ENCODE assay signal across 22 mouse cellular contexts in genomic region chr4:138223623-138224022, GRCm38 (mm10). TPM values are rescaled to one million over a fixed set of nuclear protein-coding genes. Genes with fewer than 3 reads are reported as not detected.
A peak's percentile ranks its signal among the peaks of the same experiment; 100 is the strongest.
DNase-seq lines count a peak whose midpoint lies in the region; ATAC-seq and TF ChIP-seq lines count a peak whose summit lies in the region.
"Had no signal": no experiment of that assay in that cellular context is flagged by ENCODE, and none has a peak within 500 bp of the region (broad histone marks: within the 10 kb centered on the region; RNA-seq: fewer than 3 reads in every experiment).

No protein-coding gene starts in this region.

- 43% methylated on average over 10 of the region's 10 CpGs for WGBS in kidney, postnatal 0 days
- 89% methylated on average over 10 of the region's 10 CpGs for WGBS in hindbrain, embryonic 16.5 days
- WGBS in midbrain, embryonic 15.5 days: 90% methylated on average over 10 of the region's 10 CpGs

- H3K4me1 ChIP-seq in kidney, postnatal 0 days (replicated peaks; ENCODE audit: insufficient read depth, low read length): peaks cover 5% of the 10 kb centered on the region; the same call in 1 of the 2 replicates
- H3K4me1 ChIP-seq in hindbrain, embryonic 16.5 days (ENCODE audit: control insufficient read depth, insufficient read depth, low read depth, low read length): peaks cover 11% of the 10 kb centered on the region
- H3K4me1 ChIP-seq in midbrain, embryonic 15.5 days: peaks cover 18% of the 10 kb centered on the region

- TF ChIP-seq CTCF in kidney, postnatal 0 days (IDR thresholded peaks at IDR 0.05; ENCODE audit: low read depth): no peak

- H3K27me3 ChIP-seq in kidney, postnatal 0 days (ENCODE audit: insufficient read depth, low read length): no peaks in the 10 kb centered on the region
- no peaks in the 10 kb centered on the region for H3K27me3 ChIP-seq in hindbrain, embryonic 16.5 days (replicated peaks; ENCODE audit: control insufficient read depth, insufficient read depth, low read length)
- H3K27me3 ChIP-seq in midbrain, embryonic 15.5 days (replicated peaks): no peaks in the 10 kb centered on the region
- H3K27me3 ChIP-seq: heart, embryonic 15.5 days had no signal

- H3K9ac ChIP-seq in kidney, postnatal 0 days (ENCODE audit: low read depth, low read length): no peak overlapping the region
- H3K9ac ChIP-seq in hindbrain, embryonic 16.5 days (ENCODE audit: low read depth, low read length): no peak overlapping the region
- no peak overlapping the region for H3K9ac ChIP-seq in midbrain, embryonic 15.5 days
- H3K9ac ChIP-seq: heart, embryonic 15.5 days; hindbrain, embryonic 14.5 days had no signal

- no peak overlapping the region for H3K27ac ChIP-seq in kidney, postnatal 0 days
- no peak overlapping the region for H3K27ac ChIP-seq in hindbrain, embryonic 16.5 days (ENCODE audit: low read depth, low read length)
- H3K27ac ChIP-seq in midbrain, embryonic 15.5 days: no peak overlapping the region
- H3K27ac ChIP-seq: embryonic facial prominence, embryonic 10.5 days; gastrocnemius, adult 2 months; heart, adult 2 months; heart, embryonic 15.5 days; hindbrain, embryonic 10.5 days; hindbrain, embryonic 14.5 days had no signal

- no peaks in the 10 kb centered on the region for H3K9me3 ChIP-seq in kidney, postnatal 0 days (replicated peaks; ENCODE audit: low read length)
- no peaks in the 10 kb centered on the region for H3K9me3 ChIP-seq in hindbrain, embryonic 16.5 days (ENCODE audit: control insufficient read depth, low read length)
- no peaks in the 10 kb centered on the region for H3K9me3 ChIP-seq in midbrain, embryonic 15.5 days
- H3K9me3 ChIP-seq: embryonic facial prominence, embryonic 10.5 days; heart, embryonic 15.5 days; hindbrain, embryonic 10.5 days had no signal

- no peak overlapping the region for H3K4me3 ChIP-seq in kidney, postnatal 0 days (replicated peaks; ENCODE audit: low read depth, low read length)
- no peak overlapping the region for H3K4me3 ChIP-seq in hindbrain, embryonic 16.5 days (ENCODE audit: low read length)
- no peak overlapping the region for H3K4me3 ChIP-seq in midbrain, embryonic 15.5 days
- H3K4me3 ChIP-seq: embryonic facial prominence, embryonic 10.5 days; gastrocnemius, adult 2 months; heart, adult 2 months; heart, embryonic 15.5 days; hindbrain, embryonic 10.5 days had no signal

- no peak overlapping the region for H3K4me2 ChIP-seq in kidney, postnatal 0 days (ENCODE audit: low read length)
- H3K4me2 ChIP-seq in hindbrain, embryonic 16.5 days (ENCODE audit: low read length): no peak overlapping the region
- H3K4me2 ChIP-seq in midbrain, embryonic 15.5 days: no peak overlapping the region
- H3K4me2 ChIP-seq: heart, embryonic 11.5 days; heart, embryonic 15.5 days; hindbrain, embryonic 14.5 days had no signal

- H3K36me3 ChIP-seq in kidney, postnatal 0 days (ENCODE audit: insufficient read depth, low read length): peaks cover 47% of the 10 kb centered on the region
- H3K36me3 ChIP-seq in hindbrain, embryonic 16.5 days (ENCODE audit: control insufficient read depth, insufficient read depth, low read length): peaks cover 36% of the 10 kb centered on the region
- H3K36me3 ChIP-seq in midbrain, embryonic 15.5 days (replicated peaks): peaks cover 41% of the 10 kb centered on the region

- peak; percentile 49 for DNase-seq in kidney, postnatal 0 days (ENCODE audit: low spot score)
- DNase-seq in kidney, postnatal 4 days: no peak
- peak; percentile 44 for DNase-seq in CD4-positive, CD25-positive, alpha-beta regulatory T cell, adult 2 months (ENCODE audit: low read depth, low spot score)
- DNase-seq in ovary, postnatal 36 days (ENCODE audit: low spot score): no peak
- DNase-seq: adrenal gland, adult 2 months; adrenal gland, postnatal 25 days; cerebellum, adult 18-20 months; cerebellum, adult 9-11 months; cerebellum, postnatal 36 days; gastrocnemius, adult 2 months; gastrocnemius, postnatal 36 days; heart, adult 2 months had no signal

- ATAC-seq in kidney, postnatal 0 days (replicated peaks; ENCODE audit: low FRiP score, low read depth): no peak
- peak; percentile 17; the same call in 1 of the 2 replicates for ATAC-seq in common myeloid progenitor, adult 5-6 weeks (replicated peaks; ENCODE audit: low read depth, poor library complexity, severe bottlenecking)
- ATAC-seq in megakaryocyte progenitor cell, adult 5-6 weeks (replicated peaks; ENCODE audit: poor library complexity): peak; percentile 26
- ATAC-seq in hindbrain, embryonic 16.5 days: no peak
- ATAC-seq in midbrain, embryonic 15.5 days (replicated peaks): no peak
- ATAC-seq: forebrain, embryonic 14.5 days had no signal

RNA-seq across cellular contexts. Expression of gene Hp1bp3, which starts 7.5 kb away (rescaled TPM):
- 134 and 144 TPM in 2 replicates for polyA plus RNA-seq in kidney, postnatal 0 days (2015; fragmentation: Nextera tagmentation; extraction: Ambion mirVana)
- 272 and 317 TPM in 2 replicates for total RNA-seq in common myeloid progenitor, adult 5-6 weeks (2017)
- 147 and 172 TPM in 2 replicates for total RNA-seq in megakaryocyte progenitor cell, adult 5-6 weeks (2015)
- total RNA-seq in megakaryocyte progenitor cell, adult 5-6 weeks (2017): 214 and 274 TPM in 2 replicates
- polyA plus RNA-seq in hindbrain, embryonic 16.5 days (2015; fragmentation: Nextera tagmentation; extraction: Ambion mirVana): 155 and 174 TPM in 2 replicates
- polyA plus RNA-seq in midbrain, embryonic 15.5 days (2015; fragmentation: Nextera tagmentation; extraction: Ambion mirVana): 205 and 219 TPM in 2 replicates

RNA-seq across cellular contexts. Expression of gene Sh2d5, which starts 26.6 kb away (rescaled TPM):
- 0.42 and 0.57 TPM in 2 replicates for polyA plus RNA-seq in kidney, postnatal 0 days (2015; fragmentation: Nextera tagmentation; extraction: Ambion mirVana)
- 22.0 and 24.7 TPM in 2 replicates for total RNA-seq in common myeloid progenitor, adult 5-6 weeks (2017)
- 19.4 and 21.1 TPM in 2 replicates for total RNA-seq in megakaryocyte progenitor cell, adult 5-6 weeks (2015)
- total RNA-seq in megakaryocyte progenitor cell, adult 5-6 weeks (2017): 20.9 and 26.0 TPM in 2 replicates
- polyA plus RNA-seq in hindbrain, embryonic 16.5 days (2015; fragmentation: Nextera tagmentation; extraction: Ambion mirVana): 18.5 and 21.6 TPM in 2 replicates
- polyA plus RNA-seq in midbrain, embryonic 15.5 days (2015; fragmentation: Nextera tagmentation; extraction: Ambion mirVana): 17.0 and 17.4 TPM in 2 replicates
- total RNA-seq: heart, adult 2 months had no signal

RNA-seq across cellular contexts. Expression of gene Kif17, which starts 26.6 kb away (rescaled TPM):
- 0.66 and 0.80 TPM in 2 replicates for polyA plus RNA-seq in kidney, postnatal 0 days (2015; fragmentation: Nextera tagmentation; extraction: Ambion mirVana)
- total RNA-seq in common myeloid progenitor, adult 5-6 weeks (2017): 5.5 and 6.5 TPM in 2 replicates
- 4.0 and 4.8 TPM in 2 replicates for total RNA-seq in megakaryocyte progenitor cell, adult 5-6 weeks (2015)
- 4.6 and 5.1 TPM in 2 replicates for total RNA-seq in megakaryocyte progenitor cell, adult 5-6 weeks (2017)
- polyA plus RNA-seq in hindbrain, embryonic 16.5 days (2015; fragmentation: Nextera tagmentation; extraction: Ambion mirVana): 4.2 and 4.5 TPM in 2 replicates
- polyA plus RNA-seq in midbrain, embryonic 15.5 days (2015; fragmentation: Nextera tagmentation; extraction: Ambion mirVana): 2.8 and 3.8 TPM in 2 replicates
- total RNA-seq: gastrocnemius, postnatal 36 days had no signal

Comparison
In these comparisons a context has a peak if more than half of its experiments do, and no peak if none do; other contexts are left out.
1. DNase-seq: peak in kidney, postnatal 0 days (single experiment) and CD4-positive, CD25-positive, alpha-beta regulatory T cell, adult 2 months (single experiment); none in kidney, postnatal 4 days (0 of 2) and ovary, postnatal 36 days (single experiment).
2. ATAC-seq: peak in common myeloid progenitor, adult 5-6 weeks (single experiment) and megakaryocyte progenitor cell, adult 5-6 weeks (single experiment); none in kidney, postnatal 0 days (single experiment), hindbrain, embryonic 16.5 days (single experiment) and midbrain, embryonic 15.5 days (single experiment).
3. RNA of gene Sh2d5, which starts 26.6 kb away (polyA plus RNA-seq): 18.5 to 21.6 TPM in hindbrain, embryonic 16.5 days and 17.0 to 17.4 TPM in midbrain, embryonic 15.5 days; 0.42 to 0.57 TPM in kidney, postnatal 0 days; every median in the first group is over 10 times any median in the second.